Mouse (Mus musculus) skeletal muscle tissue, adult 2 months (tissue): ENCODE measurements at regions not wholly inside any gene's neighbourhood (a gene's known extent, or its start where the extent isn't known, plus 50 kb on each side); places are given as distances from the start of the nearest gene placed in this dataset.

Source experiments
- DNase-seq: peaks from one replicate; pipeline ENCODE4 v3.0.0-alpha.2; 2012; ENCODE audit warnings: low read depth, low spot score

DNA sequence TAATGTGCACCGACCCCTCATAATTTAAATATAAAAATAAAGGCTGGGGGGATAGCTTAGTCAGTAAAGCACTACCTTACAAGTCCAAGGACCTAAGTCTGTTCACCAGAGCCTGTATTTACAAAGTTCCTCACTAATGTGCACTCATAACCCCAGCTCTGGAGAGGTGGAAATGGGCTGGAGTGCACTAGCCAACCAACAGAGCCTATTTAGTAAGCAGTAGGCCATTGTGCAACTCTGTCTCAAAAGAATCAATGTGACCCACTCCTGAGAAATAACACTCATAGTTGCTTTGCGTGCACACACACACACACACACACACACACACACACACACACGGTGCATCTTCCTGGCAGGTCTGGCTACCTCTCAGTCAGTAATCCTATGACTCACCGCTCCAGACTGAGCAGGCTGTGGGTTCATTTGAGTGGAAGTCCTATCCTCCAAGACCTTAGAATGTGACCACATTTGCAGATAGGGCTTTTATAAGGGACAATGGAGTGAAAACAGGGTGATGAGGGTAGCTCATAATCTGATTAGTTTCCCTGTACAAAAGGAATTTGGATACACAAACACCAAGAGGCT lies 256.9 kb downstream of the Bcor start:
- no peak for DNase-seq

DNA sequence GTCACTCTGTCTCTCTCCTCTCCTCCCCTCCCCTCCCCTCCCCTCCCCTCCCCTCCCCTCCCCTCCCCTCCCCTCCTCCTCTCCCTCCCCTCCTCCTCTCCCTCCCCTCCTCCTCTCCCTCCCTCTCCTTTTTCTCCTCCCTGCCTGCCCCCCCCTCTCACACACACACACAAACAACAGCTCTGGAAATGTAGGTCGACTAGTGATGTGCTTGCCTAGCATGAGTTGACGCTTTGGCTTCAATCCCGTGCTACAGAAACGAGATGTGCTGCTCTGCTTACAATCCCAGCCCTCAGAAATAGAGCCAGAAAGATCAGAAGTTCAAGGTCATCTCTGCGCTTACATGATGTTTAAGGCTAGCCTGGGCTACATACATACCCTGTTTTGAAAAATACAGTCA lies 254.9 kb downstream of the Bcor start:
- no peak for DNase-seq

DNA sequence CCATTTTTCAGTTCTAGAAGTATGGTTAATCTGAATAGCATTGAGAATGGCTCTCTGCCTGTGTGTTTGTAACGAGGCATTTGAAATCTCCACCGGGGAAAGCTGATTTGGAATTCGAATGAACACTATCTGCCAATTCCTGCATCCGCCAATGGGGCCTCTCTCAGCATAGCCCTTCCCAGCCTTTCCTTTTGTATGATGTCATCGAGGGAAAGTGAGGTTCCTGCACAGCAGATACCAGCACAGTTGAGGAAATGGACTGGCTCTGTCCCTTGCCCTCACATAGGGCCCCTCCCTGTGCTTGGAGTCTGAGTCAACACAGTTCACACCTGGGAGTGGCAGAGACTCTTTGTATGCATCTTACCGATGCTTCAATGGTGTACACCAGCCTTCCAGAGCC lies 253.0 kb downstream of the Bcor start:
- no peak for DNase-seq

DNA sequence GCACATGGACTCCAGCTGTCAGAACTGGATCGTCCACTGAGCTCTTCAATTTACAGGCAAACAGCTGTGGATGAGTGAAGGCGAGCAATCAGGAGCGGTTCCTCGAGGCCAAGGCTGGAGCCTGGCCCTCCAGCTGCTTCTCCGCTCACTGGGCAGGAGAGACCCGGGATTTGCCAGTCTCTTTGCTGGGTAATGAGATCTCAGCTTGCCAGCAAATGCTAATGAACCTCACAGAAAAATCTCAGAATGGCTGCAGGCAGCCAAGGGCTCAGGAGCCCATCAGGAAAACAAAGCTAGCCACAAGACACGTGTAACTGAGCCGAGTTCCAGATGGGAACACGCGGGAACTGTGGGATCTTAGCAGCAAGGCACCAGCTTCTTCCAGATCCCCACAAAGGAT lies 244.2 kb downstream of the Bcor start:
- no peak for DNase-seq

DNA sequence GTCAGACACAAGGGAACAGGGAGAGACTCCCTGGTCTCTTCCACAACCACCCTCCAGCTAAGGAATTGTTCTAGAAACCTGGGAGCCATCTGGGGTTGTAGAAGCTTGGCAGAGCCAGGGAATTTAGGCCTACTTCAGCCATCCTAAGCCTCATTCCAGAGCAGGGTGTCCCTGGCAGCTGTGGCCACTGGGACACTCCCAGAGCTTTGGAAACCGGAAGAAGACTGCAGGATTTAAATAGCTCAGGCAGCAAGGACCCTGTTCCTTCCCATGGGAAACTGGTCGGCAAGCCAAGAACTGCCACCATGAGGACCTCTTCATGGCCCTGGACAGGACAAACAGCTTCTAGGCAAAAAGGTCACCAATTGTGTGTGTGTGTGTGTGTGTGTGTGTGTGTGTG lies 239.9 kb downstream of the Bcor start:
- DNase-seq = no peak

DNA sequence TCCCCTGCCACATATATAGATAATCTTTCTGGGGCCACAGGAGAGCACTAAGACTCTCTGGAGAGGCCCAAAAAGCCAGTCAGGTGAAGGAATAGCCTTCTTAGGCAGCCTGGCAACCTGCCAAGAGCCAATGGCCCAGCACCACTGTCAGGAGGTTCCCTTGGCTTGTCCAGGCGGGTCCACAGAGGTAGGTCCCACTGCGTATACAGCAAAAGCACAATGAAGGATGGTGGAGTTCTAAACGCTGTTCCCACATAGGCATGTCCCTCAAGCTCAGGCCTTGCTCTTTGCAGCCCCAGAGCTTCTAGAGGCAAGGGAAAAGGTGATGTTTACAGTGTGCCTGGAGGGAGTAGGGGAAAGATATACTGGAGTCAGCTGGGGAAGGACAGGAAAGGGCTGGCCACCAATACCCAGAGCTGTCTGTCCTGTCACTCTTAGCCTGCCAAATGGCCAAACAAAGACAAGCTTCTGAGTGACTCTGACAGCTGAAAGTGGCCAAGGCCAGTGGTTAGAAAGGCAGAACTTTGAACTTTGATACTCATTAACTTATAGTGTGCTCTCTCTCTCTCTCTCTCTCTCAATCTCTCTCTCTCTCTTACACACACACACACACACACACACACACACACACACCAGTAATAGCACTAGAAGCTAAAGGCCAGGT lies 235.4 kb downstream of the Bcor start:
- DNase-seq = peak; percentile 56

DNA sequence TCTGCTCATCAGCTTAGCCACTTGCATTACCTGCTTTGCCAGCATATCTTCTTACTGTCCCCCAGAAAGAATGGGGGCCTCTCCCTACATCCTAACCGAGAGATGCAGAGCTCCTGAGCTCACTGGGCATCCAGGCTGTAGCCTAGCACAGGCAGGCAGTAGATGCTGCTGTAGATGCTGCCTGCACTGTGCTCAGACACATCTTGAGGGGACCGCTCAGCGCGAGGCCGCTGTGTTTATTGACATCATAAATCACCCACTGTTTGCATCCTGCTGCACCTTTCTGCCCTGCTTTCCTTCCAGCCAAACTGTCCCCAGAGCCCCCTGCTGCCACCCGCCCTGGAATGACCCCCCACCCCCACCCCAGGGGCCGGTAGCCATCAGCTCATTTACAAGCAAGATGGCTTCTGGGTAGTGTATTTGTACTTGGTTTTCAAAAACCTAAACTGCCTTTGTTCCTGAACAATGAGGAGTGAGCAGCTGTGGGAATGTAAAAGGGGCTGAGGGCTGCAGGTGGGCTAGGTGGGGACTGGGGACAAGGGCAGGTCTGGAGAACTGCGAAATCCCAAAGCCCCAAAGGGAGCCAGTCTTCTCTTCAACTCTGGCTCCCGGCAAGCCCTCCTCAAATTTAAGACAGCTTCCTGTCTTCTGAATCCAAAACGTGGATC lies 233.2 kb downstream of the Bcor start:
- DNase-seq = no peak

DNA sequence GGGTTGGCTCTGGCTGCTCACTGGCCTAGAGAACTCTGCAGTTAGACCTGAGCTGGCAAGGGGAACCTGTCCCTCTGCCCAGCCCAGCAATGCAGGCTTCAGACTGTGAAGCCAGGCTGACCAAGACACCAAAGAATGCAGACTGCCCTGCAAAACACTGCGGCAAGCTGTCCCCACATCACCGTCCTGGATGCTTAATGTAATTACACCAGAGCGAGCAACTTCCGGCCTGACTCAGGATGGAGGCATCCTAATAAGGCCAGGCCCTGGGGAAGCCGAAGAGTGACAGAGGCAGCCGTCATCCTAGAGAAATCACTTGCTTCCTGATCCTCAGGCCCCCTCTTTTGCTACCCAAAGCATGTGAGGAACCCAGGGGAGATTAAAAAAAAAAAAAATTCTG lies 230.7 kb downstream of the Bcor start:
- DNase-seq = no peak

DNA sequence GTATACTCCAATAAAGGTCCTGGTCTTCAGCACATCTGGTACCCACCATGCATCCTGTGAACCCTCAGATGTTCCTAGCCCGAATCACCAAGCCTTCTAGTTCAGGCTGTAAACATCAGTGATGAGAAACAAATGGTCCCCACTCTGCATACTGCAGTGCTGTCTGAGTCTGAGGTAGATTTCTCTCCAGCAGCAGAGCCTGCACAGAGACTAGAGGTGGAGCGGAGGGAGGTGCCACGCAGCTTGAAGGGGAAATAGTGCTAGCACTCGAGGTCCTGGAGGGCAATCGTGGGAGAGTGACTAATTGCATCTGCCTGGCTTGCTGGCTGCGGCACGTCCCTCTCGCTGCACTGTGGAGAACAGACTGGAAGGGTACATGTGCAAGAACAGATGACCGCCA lies 228.7 kb downstream of the Bcor start:
- DNase-seq = no peak

DNA sequence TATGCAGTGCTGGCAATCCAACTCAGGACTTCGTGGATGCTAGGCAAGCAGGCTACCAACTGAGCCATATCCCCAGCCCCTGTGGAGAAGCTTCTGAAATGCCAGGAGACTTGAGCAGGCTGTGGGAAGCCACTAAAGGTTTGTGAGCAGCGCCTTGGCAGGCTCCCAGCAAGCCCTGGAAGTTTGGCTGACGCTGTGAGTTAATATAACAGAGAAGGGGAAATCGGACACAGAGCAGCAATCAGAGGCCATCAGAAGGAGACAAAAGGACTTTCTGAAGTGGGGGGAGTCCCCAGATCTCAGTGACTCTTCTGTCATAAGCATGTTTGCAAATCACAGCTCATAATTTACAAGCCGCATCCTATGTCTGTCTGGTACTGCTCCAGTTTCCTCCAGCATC lies 224.8 kb downstream of the Bcor start:
- DNase-seq = peak; percentile 35

DNA sequence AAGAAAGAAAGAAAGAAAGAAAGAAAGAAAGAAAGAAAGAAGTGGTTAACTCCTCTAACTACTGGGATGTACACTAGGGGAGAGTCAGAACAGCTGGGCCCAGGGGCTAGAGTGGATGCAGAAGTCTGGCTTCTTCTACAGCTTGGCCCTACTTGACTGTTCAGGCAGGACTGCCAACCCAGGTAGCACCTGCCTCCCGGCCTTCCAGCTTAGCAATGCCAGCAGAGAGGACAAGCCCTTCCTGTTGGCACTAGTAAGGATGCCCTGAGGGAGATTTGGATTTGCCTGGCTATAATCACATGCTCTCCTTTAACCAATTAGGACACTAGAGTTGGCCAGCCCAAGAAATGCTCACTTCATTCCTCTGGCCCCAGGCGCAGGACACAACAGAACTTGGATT lies 219.9 kb downstream of the Bcor start:
- no peak for DNase-seq

DNA sequence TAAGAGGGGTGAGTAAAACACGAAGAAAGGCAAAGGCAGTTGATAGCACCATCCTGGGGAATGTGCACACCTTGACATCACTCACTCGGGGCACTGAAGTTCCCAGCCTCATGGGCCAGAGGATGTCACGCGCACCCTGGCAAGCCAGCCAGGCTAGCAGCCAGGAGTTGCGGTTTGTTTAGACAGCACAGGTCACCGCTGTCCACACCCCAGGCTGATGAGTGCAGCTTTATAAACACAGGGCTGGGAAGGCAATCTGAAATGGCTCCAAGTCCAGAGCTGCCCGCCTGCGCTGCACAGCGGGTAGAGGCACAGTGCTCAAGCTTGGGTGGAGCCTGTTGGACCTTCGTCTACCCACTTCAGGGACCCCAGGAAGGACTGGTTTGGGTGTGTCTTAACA lies 216.8 kb downstream of the Bcor start:
- DNase-seq = peak; percentile 47

DNA sequence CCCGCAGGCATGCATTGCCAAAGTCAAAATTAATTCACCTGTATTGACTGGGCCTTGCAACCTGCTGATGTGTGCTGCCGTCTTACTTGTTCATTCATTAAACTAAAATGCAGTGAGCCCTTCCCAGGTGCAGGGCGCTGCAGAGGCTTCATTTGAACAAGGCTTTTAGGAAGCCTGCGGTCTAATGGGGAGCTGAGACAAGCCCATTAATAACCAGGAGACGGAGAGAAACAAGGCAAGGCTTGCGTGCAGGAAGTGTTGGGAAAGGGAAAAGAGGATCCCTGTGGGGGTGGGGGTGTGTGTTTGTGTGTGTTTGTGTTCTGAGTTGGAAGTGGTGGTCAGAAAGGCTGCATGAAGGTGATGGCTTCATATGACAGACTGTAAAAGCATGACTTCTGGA lies 215.6 kb downstream of the Bcor start:
- no peak for DNase-seq

DNA sequence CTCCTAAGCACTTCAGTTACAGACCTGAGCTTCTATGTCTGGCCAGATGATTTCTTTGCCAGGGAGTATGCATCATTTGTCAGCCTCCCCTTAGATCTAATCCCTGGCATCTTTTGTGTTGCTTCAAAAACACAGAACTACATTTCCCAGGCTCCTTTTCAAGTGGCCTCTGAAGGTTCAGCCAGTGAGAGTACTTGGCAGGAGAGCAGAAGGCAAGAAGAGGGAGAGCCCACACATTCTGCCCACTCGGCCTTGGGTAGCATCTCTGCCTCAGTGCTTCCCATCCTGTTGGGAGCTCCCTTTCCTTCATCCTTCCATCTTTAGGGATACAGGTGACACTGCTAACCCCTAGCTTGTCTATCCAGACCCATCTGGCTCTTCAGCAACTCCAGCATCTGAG lies 214.9 kb downstream of the Bcor start:
- no peak for DNase-seq

DNA sequence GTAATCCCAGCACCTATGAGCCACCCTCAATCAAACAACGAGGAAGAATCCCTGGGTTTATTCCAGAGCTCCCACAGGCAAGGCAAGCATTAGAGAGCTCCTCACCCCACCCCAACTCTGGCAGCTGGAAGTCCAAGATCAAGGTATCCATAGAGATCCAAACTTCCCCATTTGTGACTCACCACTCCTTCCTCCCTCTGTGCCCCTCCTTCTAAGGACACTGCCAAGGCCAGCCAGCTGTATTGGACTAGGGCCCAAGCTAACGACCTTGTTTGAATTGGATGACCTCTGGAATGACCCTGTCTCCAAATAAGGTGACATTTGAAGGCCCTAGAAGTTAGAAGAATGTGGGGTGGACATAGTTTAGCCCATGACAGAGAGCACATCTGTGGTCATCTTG lies 208.0 kb downstream of the Bcor start:
- DNase-seq = peak; percentile 40

DNA sequence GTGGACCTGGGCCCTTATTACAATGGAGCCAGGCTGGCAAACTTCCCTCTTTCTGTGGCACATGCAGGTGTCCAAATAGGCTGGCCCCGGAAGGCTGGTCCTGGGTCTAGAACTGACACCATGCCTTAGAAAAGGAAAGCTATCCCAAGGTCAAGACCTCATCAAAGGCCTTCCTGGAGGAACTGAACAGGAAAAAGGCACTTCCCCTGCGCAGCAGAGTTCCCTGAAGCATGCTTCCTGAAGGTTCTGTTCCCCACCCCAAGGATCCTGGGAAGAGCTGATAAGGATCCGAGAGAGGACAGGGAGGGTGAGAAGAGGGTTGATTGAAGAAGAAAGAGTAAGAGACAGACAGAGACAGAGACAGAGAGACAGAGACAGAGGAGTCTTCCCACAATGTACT lies 204.0 kb downstream of the Bcor start:
- DNase-seq = no peak

DNA sequence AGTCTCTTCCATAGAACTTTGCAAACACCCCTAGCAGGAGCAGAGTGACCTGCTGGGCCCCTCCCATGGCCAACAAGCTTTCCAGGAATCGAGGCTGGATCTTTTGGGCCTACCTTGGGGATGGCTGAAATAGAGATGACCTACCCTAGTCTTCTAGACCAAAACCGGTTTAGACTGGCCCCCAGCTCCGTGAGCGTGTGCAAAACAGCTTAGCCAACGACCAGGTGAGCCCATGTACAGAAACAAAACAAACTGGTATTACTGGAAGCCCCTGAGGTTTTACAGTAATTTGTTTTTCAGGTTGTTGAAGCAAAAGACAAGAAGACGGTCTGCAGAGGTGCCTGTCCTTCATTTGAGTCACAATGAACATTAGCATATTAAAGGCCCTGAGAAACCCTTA lies 203.1 kb downstream of the Bcor start:
- DNase-seq = no peak

DNA sequence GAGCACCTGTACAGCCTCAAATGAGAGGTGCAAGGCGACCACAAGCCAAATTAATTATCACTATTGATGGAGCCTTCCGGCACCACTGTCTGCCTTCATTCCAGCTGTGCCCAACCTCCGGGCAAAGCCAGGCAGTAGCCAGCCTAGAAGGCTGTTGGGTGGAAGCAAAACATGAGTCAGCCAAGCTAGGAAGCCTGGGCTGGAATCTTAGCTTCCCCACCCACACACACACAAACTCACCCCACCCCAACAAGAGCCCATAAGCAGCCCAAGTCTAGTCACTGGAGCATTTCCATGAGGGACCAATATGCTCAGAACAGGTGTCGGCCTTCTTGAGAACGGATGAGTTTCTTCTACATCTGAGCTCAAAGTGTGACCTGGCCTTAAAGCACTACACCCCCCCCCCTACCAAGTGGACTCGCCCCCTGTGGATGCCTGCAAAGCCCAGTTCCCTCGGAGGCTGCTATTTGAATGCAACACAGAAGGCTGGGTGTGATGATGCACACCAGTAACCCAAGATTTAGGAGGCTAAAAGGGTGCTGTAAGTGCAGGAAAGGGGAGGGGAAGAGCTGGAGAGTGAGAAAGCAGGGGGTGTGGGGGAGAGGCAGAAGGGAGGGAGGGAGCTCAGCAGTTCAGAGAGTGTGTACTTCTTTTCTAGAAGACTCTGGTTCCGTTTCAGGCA lies 200.1 kb downstream of the Bcor start:
- DNase-seq = no peak

DNA sequence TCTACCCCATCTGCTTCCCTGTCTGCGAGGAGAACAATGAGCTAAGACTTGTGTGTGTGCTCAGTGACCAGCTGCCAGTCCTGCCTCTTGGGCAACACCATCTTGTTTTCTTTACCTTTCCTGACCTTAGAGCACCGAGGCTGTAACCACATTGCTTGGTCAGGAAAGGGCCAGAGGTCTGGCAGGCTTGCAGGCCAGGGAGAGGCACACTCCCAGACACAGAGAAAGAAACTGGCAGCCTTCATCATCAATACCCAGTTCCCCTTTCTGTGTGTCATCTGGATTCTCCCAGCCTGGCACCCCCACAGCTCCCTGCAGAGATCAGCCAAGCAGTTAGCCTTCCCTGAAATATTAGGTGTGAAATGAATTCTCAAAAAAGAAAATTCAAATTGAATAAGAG lies 198.8 kb downstream of the Bcor start:
- no peak for DNase-seq

DNA sequence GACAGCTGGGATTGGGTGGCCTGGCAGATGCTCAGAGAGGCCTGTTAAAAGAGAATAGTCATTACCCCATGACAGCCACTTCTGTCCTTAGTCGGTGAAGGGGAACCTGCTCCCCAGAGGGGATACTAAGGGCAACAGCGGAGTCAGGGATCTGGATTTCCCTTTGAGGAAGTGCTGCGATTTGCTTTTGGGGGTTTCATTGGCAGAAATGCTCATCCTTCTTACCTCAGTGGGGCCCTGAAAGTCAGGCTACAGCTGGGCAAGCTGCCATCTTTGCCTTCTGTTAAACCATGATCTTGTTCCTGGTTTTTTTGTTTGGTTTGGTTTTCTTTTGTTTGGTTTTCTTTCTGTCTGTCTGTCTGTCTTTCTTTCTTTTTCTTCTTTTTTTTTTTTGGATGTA lies 195.7 kb downstream of the Bcor start:
- no peak for DNase-seq

DNA sequence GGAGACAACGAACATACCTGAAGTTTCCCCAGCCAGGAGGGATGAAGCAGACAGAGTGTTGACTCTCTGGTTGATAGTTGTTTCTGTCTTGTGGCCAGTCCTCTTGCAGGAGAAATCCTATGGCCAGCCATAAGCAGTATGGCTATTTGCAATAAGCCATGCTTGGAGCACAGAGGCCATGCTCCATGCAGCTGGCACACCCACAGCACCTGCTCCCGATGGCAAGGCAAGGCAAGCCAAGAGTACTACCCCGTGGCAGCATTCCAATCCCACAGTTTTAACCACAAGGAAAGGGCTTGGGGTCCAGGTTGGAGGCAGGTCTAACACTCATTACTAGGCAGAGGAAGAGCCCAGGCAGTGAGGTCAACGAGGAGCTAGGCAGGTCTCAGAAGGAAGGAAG lies 181.5 kb downstream of the Bcor start:
- no peak for DNase-seq

DNA sequence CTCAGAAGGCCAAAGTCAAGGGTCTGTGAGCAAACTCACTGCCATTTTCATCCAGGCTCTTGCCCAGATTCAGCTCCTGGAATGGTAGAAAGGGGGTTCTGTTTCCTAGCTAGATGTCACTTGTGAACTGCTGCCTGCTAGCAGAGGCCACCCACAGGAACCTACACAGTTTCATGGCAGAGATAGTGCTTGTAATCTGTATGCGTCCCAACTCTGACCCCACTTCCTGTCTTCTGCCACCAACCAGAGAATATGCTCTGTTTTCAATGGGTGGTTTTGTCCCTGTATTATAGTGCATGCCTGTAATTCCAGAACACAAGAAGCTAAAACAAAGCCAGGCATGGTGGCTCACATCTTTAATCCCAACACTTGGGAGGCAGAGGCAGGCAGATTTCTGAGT lies 176.9 kb downstream of the Bcor start:
- DNase-seq = no peak
